Mouse (Mus musculus): ENCODE measurements around the gene Btnl4.
"Not testable (repeated sequence)": the region's sequence is repeated elsewhere in the genome, so short reads cannot be mapped to it uniquely, and the experiment has no call there.

Gene Btnl4

DNA sequence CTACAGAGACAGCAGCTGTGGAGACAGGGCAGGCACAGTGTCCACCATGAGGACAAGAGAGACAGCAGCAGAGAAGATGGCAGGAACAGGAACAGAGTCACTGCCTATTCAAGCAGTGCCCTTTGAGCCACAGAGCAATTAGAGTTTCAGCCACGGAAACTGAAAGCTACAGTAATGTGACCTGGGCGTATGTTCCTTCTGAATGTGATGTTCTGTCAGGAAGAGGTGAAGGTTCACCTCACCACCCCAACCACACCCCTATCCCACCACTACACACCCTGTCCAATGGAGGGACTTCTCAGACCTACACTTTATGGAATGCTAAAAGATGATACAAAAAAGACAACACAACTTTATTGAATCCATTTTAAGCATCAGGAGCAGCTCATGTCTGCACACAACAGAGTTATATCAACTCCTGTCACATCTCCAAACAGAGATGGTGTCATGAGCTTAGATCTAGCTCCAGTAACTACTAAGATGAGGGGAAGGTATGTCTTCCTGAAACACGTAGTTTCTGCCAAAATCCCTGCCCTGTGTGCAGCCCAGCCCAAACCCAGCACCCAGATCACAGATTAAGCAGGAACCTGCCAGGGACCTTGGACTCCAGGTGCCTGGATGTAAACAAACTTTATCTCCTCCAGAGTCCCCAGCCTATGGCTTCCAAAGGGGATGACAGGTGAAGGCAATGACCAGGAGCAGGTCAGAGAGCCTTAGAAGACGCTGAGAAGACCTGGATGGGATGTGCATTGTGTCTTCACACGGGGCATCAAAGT, at the start of gene Btnl4:
TSS of gene Btnl4 (minus strand) at position 81 of the 776 bp plus-strand sequence.
- DNase-seq, result not testable (repeated sequence)

DNA sequence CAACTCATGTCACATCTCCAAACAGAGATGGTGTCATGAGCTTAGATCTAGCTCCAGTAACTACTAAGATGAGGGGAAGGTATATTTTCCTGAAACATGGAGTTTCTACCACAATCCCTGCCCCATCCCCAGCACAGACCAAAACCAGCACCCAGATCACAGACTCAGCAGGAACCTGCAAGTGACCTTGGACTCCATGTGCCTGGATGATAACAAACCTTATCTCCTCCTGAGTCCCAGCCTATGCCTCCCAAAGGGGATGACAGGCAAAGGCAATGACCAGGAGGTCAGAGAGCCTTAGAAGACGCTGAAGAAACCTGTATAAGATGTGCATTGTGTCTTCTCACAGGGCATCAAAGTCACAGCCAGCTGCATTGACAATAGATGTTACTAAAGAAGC, 41.9 kb upstream of the Btnl4 start:
- no peak for DNase-seq

DNA sequence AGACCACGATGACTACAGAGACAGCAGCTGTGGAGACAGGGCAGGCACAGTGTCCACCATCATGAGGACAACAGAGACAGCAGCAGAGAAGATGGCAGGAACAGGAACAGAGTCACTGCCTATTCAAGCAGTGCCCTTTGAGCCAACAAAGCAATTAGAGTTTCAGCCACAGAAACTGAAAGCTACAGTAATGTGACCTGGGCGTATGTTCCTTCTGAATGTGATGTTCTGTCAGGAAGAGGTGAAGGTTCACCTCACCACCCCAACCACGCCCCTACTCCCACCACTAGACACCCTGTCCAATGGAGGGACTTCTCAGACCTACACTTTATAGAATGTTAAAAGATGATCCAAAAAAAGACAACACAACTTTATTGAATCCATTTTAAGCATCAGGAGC, 41.5 kb upstream of the Btnl4 start:
- DNase-seq, result not testable (repeated sequence)

DNA sequence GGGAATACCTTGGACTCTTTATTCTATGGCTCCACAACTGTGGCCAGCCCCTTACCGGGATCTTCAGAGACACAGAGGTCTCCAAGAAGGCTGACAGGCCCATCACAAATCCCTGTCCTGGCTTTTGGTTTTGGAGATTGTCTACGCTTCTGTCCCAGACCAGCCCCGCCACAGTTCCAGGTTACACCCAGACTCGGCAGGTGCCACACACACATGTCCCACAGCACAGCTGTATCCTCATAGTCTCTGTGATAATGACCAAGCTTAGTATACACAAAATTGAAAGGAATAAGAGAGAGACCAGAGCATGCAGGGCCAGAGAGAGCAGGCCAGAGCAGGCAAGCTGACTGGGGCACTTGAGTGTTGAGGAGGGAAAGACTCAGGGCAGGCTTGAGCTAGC, 40.7 kb upstream of the Btnl4 start:
- DNase-seq, result no peak

DNA sequence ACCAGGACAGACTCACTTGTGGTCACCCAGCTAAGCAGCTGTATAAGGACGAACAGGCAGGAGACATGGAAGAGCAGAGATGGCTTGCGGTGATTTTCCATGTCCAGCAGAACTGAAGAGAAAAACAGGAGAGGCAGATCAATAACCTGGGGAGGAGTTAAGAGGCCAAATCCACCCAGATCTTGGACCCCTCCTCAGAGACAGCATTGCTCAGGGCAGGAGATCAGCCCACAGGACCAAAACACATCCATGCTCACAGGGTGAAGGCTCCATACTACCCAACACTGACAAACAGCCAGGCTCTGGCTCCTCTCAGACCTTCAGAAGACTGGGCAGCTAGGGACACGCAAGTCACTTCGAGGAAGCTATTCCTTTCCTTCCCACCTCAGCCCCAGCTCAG, 40.1 kb upstream of the Btnl4 start, which contains the start of gene Btnl6:
TSS of gene Btnl6 (minus strand) at position 101 of the 400 bp plus-strand sequence.
- DNase-seq, result no peak

DNA sequence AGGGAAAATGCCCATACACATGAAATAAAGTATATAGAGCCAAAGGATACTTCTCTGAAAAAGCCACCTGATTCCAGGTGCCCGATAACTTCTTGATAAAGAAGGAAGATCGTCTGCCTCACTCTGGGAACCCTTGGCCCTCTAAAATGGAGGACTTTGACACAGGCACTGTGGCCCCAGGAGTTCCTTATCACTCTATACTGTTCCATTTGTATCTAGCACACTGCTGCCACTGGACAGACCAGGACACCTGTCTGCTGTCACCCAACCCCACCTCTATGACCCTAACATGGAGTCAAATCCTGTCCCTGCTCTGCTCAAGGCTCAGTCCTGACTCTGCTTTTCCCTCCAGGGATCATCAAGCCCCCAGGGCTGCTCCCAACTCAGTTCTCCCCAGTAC, 39.4 kb upstream of the Btnl4 start:
- DNase-seq, result no peak

DNA sequence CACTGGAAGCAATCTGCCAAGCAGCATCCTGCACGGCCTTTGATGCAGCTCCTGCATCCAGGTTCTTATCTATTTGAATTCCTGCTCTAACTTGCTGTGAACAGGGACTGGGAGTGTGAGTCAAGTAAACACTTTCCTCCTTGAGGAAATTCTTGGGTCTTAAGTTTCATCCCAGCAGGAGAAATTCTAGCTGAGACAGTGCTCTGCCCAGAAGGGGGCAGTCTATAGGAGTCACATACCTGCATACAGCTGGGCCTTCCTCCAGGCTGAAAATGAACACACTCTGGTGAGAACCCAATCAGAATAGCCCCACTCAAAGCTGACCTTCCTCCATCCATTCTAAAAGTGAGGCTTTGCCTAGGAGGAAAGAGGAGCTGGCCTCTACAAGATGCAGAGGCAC, 34.6 kb upstream of the Btnl4 start:
- peak; percentile 8 for DNase-seq

DNA sequence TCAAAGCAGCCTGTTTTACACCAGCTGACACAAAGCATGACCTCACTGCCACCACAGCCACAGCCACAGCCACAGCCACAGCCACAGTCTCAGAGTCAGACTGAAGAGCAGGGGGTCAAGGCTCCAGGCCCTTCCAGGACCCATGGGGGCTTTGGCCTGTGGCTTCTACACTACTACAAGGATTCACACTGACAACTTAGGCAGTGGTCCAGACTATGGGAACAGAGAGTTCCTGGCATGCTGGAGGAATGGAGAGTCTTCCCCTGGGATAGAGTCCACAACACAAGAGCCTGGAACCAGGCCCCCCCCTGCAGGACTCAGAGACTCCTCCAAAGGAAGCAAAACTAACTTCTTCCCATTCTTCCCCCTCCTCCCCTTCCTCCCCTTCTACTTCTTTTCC, 30.5 kb upstream of the Btnl4 start:
- no peak for DNase-seq

DNA sequence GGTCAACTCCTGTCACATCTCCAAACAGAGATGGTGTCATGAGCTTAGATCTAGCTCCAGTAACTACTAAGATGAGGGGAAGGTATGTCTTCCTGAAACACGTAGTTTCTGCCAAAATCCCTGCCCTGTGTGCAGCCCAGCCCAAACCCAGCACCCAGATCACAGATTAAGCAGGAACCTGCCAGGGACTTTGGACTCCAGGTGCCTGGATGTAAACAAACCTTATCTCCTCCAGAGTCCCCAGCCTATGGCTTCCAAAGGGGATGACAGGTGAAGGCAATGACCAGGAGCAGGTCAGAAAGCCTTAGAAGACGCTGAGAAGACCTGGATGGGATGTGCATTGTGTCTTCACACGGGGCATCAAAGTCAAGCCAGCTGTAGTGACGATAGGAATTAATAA, 20.6 kb upstream of the Btnl4 start:
- not testable (repeated sequence) for DNase-seq

DNA sequence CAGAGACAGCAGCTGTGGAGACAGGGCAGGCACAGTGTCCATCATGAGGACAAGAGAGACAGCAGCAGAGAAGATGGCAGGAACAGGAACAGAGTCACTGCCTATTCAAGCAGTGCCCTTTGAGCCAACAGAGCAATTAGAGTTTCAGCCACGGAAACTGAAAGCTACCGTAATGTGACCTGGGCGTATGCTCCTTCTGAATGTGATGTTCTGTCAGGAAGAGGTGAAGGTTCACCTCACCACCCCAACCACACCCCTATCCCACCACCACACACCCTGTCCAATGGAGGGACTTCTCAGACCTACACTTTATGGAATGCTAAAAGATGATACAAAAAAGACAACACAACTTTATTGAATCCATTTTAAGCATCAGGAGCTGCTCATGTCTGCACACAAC, 20.2 kb upstream of the Btnl4 start:
- not testable (repeated sequence) for DNase-seq

DNA sequence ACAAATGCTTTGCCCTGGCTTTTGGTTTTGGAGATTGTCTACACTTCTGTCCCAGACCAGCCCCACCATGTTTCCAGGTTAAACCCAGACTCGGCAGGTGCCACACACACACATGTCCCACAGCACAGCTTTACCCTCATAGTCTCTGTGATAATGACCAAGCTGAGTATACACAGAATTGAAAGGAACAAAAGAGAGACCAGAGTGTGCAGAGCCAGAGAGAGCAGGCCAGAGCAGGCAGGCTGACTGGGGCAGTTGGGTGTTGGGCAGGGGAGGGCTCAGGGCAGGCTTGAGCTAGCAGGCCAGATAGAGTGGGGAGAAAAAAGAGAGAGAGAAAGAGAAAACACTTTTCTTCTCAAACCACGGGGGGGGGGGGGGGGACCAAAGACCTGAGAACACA, 19.4 kb upstream of the Btnl4 start:
- no peak for DNase-seq

DNA sequence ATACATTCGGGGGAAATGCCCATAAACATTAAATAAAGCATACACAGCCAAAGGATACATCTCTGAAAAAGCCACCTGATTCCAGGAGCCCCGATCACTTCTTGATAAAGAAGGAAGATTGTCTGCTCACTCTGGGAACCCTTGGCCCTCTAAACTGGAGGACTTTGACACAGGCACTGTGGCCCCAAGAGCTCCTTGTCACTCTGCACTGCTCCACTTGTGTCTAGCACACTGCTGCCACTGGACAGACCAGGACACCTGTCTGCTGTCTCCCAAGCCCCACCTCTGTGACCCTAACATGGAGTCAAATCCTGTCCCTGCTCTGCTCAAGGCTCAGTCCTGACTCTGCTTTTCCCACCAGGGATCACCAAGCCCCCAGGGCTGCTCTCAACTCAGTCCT, 18.0 kb upstream of the Btnl4 start:
- DNase-seq, result not testable (repeated sequence)

DNA sequence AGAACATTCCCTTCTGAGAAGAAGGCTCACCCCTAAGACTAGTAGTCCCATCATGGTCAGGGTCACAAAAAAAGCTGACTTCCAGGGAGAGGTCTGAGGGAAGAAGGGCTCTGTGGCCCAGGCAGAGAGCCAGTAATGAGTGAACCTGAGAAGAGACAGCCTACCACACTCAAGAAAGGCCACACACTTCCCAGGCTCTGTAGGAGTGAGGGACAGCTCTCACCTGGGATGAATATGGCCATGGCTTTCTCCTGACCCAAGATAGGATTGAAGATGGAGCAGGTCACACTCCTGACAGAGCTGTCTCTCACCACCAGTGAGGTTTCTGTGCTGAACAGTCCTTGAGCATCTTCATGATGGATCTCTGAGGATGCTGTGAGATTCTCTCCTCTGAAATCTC, 15.7 kb upstream of the Btnl4 start:
- no peak for DNase-seq

DNA sequence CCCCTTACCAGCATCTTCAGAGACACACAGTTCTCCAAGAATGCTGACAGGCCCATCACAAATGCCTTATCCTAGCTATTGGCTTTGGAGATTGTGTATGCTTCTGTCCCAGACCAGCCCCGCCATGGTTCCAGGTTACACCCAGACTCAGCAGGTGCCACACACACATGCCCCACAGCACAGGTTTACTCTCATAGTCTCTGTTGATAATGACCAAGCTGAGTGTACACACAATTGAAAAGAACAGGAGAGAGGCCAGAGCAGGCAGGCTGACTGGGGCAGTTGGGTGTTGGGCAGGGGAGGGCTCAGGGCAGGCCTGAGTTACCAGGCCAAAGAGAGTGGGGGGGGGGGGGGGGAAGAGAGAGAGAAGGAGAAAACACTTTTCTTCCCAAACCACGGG, 691 bp downstream of the Btnl4 start:
- DNase-seq, result no peak

DNA sequence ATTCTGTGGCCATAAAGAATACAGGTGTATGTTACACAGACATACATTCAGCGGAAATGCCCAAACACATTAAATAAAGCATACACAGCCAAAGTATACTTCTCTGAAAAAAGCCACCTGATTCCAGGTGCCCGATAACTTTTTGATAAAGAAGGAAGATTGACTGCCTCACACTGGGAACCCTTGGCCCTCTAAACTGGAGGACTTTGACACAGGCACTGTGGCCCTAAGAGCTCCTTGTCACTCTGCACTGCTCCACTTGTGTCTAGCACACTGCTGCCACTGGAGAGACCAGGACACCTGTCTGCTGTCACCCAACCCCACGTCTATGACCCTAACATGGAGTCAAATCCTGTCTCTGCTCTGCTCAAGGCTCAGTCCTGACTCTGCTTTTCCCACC, 2.1 kb downstream of the Btnl4 start:
- no peak for DNase-seq

DNA sequence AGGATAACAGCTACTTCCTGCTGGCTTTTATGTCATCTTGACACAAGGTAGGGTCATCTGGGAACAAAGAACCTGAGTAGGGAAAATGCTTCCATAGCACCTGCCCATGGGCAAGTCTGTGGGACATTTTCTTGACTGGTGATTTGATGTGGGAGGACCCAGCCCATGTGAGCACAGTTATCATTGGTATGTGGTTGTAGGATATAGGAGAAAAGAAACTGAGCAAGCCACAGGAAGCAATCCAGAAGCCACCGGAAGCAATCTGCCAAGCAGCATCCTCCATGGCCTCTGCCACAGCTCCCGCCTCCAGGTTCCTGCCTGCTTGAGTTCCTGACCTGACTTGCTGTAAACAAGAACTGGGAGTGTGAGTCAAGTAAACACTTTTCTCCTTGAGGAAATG, 6.6 kb downstream of the Btnl4 start:
- DNase-seq, result no peak

DNA sequence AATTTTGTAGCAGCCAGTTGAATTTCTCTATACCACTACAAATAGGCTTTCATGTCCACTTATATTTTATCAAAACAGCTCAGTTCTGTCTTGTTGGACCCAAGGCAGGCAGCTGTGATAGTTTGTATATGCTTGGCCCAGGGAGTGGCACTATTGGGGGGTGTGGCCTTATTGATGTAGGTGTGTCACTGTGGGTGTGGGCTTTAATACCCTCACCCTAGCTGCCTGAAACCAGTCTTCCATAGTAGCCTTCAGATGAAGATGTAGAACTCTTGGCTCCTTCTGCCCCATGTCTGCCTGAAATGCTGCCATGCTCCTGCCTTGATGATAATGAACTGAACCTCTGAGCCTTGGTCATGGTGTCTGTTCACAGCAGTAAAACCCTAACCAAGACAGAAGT, 11.2 kb downstream of the Btnl4 start:
- DNase-seq, result not testable (repeated sequence)

DNA sequence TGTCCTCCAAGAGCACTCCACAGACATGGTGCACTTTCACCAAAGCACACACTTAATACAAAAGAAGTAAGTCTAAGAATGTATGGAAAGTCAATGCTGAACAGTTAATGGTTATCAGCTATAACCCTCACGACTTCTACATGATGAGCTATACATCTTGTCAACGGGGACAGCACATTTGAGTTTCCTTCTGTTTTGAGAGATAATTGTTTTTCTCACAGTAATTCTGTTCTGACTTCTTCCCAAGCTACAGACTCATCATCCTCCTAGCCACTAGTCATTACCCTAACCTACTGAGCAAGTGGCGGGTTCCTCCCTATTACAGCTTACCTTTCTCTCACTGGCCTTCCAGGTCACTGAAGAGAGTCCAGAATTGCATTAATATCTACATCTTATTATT, 17.9 kb downstream of the Btnl4 start:
- no peak for DNase-seq

DNA sequence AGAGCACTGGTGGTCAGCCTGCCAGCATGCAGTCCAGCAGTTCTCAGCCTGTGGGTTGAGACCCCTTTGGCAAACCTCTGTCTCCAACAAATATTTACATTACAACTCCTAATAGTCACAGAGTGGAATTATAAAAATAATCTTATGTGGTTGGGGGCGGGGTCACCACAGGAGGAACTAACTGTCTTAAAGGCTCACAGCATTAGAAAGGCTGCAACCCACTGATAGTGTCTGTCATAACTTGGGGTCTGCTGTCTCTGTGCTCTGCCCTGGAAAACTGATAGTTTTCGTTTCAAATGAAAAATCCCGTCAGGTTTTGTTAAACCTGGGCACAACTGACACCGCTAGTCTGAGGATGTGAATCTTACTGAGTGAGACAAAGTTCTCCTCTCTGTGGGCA, 19.4 kb downstream of the Btnl4 start:
- no peak for DNase-seq

DNA sequence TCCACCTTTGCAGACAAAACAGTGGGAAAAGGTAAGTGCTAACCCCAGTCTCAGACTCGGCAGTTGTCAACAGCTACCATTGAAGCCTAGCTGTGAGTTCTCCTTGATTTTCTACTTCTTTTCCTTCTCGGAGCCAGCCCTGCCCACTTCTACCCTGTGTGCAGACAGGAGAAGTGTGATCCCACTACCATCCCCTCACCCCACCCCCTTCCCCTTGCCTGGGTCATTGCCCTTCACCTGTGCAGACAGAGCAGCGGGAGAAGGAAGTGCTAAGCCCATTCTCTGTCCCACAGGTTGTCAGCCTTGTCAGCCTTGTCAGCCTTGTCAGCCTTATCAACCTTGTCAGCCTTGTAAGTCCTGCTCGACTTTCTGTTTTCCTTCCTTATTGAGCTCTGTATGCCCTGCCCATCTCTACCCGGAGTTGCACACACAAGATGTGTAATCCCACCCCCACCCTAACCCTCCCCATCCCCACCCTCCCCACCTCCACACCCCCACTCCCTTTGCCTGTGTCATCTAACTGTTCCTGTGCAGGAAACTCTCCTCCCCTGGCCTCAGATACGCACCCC, 28.6 kb downstream of the Btnl4 start:
- no peak for DNase-seq

DNA sequence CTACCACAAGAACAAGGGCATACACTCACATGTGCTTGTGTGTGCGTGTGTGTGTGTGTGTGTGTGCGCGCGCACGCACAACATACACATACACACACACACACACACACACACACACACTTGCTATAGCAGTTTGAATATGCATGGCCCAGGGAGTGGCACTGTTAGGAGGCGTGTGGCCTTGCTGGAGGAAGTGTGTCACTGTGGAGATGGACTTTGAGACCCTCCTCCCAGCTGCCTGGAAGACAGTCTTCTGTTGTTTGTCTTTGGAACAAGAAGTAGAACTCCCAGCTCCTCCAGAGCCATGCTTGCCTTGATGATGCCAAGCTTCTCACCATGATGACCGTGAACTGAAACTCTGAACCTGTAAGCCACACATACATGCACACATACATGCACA, 35.1 kb downstream of the Btnl4 start:
- DNase-seq, result no peak

DNA sequence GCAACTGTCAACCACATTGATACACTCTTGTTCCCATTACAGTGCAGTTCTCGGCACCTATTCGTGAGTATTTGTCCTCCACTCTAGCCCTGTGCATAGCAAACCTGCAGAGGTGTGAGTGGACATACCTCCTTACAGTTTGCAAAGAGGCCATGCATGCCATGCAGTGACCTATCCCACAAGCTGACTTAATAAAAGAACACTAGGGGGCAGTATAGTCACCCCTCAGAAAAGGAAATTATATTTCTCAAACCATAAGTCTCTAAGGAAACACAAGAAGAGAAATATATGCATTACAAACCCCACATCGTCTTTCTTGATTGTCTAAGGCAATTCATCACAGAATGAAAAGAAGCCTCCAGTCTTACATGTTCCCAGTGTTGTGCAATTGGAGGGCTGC, 37.3 kb downstream of the Btnl4 start:
- DNase-seq, result peak; percentile 49

DNA sequence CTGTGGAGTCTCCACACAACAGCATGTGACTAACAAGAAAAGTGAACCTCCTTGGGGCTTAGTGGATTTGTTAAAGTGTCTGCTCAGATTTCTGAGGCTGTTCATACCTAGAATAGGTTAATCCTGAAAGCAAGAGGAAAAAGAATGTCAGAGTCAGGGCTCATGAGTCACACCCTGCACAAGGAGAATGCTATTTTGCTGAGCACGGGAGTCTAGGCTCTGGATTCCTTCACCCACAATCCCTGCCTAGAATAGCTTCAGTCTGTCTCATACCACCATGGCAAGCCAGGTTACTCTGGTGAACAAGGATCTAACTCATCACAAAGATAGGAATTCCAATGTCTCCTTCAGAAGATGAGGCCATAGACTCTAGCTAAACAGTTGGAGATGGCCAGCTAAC, 38.5 kb downstream of the Btnl4 start:
- no peak for DNase-seq

DNA sequence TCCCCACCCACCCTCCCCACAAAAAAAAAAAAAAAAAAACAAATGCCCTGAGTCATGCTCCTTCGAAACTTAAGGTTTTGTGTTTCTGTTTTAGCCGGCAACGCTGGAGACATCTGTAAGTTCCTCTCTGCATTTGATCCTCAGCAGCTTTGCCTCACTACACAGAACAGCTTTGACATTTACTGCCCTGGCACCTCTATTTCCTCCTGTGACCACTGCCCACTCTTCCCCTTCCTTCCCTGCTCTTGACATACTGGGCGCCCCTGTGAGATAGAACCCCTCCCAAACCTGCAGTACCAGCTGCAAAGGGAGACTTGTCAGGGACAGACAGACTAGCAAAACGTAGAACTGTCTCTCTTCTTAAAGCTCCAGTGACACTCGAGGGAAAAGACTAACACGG, 39.5 kb downstream of the Btnl4 start:
- no peak for DNase-seq

DNA sequence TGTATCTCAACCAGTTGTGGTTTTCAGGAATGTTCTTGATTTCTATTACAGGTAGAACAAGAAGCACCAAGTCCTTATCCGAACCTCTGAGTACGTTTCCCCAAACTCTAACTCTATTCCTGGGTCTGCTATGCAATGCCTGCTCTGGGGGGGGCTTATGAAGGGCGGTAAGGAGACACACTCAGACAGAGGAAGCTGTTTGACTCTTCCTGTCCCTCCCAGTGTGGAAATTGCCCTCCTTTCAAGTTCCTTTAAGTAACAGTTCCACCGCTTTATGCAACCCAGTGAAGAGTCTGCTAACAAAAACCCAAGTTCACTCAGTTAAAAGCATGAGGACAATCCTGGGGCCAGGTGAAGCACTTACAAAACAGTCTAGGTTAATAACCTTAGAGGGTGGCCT, 40.0 kb downstream of the Btnl4 start:
- no peak for DNase-seq

All from embryo, embryonic 11 days (tissue).